Mouse (Mus musculus) embryonic fibroblast, embryonic 13.5 days (primary cell): ENCODE results near the gene Asic5.

Experiments
- CTCF ChIP-seq: IDR thresholded peaks from 2 replicates; pipeline ENCODE4 v1.5.1; 2011; ENCODE audit warnings: mild to moderate bottlenecking, control low read depth, low read length, moderate library complexity, borderline replicate concordance; ENCODE audit not compliant: insufficient read depth
- POLR2A ChIP-seq: IDR thresholded peaks from 2 replicates; pipeline ENCODE4 v1.6.1; 2011; ENCODE audit warnings: low read depth, mild to moderate bottlenecking, control low read depth, low read length, moderate library complexity

DNA sequence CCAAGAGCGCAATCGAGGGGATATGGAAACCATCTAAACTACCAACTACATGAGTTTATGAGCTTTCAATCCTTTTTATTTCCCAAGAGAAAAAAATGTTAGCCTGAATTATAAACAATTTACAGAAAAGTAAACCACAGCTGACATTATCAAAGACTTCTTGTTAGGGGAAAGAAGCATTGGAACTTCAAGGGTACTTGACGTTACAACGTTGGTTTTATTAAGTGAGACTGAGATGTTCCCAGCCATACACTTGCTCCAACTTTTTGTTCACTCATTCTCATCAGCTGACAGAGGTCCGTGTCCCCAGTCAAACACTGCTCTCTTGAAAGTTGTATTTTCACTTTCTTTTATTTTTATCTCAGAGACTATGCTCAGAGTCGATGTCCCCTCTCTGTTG is 61.6 kb downstream of the Asic5 start:
- no peak for TF ChIP-seq CTCF
- TF ChIP-seq POLR2A, result no peak
